Mouse (Mus musculus): ENCODE data around the gene Aqr. TPM values are rescaled to one million over a fixed set of nuclear protein-coding genes. Genes with fewer than 3 reads are reported as not detected.

Aqr gene
- 8.3 TPM for polyA plus RNA-seq (2014; fragmentation: Illumina TruSeq; extraction: RNeasy Lipid Tissue Mini Kit (QIAGEN cat#74804); ENCODE audit: insufficient read depth, low read depth, low replicate concordance)

GRCm38 (mm10) chr2:114186924-114187323, at the start of gene Aqr:
Gene Aqr (minus strand): TSS chr2:114187024.

DNA sequence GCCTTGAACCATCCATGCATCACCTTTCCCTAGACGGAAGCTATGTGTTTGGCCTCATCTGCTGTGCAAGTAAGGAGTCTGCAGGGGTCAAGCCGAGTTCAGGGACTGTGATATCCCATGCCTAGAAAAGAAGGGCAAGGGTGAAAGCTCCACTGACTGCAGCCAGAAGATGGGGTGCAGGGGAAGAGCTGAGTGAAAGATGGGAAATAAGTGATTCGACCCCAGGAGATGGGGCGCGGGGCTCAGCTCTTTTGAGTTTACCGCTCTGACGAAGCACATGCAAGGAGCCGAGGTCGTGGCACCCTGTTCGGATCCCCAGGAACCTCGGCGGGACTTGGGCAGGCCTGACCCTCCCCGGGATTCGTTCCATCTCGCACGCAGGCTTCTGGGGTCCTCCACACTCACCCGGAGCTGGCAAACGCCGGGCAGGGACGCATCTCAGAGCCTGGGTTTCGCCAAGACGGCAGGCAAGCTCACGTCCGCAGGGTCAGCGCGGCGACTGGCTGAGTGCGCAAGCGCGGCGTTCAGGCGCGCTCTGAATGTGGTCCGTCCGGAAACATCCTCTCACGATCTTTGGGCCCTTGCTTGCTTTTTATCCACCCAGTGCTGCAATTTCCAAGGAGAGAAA, 14.2 kb upstream of the Aqr start, which contains the start of gene Zfp770:
Gene Zfp770 (minus strand): TSS at position 538 of the 628 bp plus-strand sequence.

GRCm38 (mm10) chr2:114052696-114053598, 133.9 kb downstream of the Aqr start, which contains the start of gene Actc1:
Gene Actc1 (minus strand): TSS chr2:114053548.

Other genes with a start within 250 kb of the Aqr start
- gene Gjd2, start 173.4 kb downstream of the Aqr start, polyA plus RNA-seq (2014; fragmentation: Illumina TruSeq; extraction: RNeasy Lipid Tissue Mini Kit (QIAGEN cat#74804); ENCODE audit: insufficient read depth, low read depth, low replicate concordance), result not detected
- gene Actc1, start 133.5 kb downstream of the Aqr start, polyA plus RNA-seq (2014; fragmentation: Illumina TruSeq; extraction: RNeasy Lipid Tissue Mini Kit (QIAGEN cat#74804); ENCODE audit: insufficient read depth, low read depth, low replicate concordance), result 205 TPM
- gene Zfp770, start 14.4 kb upstream of the Aqr start, polyA plus RNA-seq (2014; fragmentation: Illumina TruSeq; extraction: RNeasy Lipid Tissue Mini Kit (QIAGEN cat#74804); ENCODE audit: insufficient read depth, low read depth, low replicate concordance), result 3.9 TPM

All from lung, adult 10 weeks (tissue).